Mouse (Mus musculus) kidney, embryonic 15.5 days (tissue): ENCODE measurements around the gene Creb5. TPM values are rescaled to one million over a fixed set of nuclear protein-coding genes. Genes with fewer than 3 reads are reported as not detected.

ENCODE experiments used
- ATAC-seq: fragments of 200-750 bp; cut with Nextera tagmentation; replicated peaks from 2 replicates; pipeline ENCODE4 v1.8.0; 2017; ENCODE audit warnings: moderate TSS enrichment; ENCODE audit not compliant: low FRiP score
- H3K27ac ChIP-seq: fragments of 300-500 bp; sonication (generic); 2 replicates; pipeline ENCODE4 v1.5.1; 2015; ENCODE audit warnings: mild to moderate bottlenecking, inconsistent platforms
- H3K27me3 ChIP-seq: fragments of 300-500 bp; sonication (generic); 2 replicates; pipeline ENCODE4 v1.6.1; 2015; ENCODE audit warnings: inconsistent platforms
- H3K36me3 ChIP-seq: fragments of 300-500 bp; sonication (generic); 2 replicates; pipeline ENCODE4 v1.6.1; 2015; ENCODE audit warnings: inconsistent platforms
- H3K4me1 ChIP-seq: fragments of 300-500 bp; sonication (generic); 2 replicates; pipeline ENCODE4 v1.6.1; 2015; ENCODE audit warnings: inconsistent platforms
- H3K4me2 ChIP-seq: fragments of 300-500 bp; sonication (generic); 2 replicates; pipeline ENCODE4 v1.6.1; 2015; ENCODE audit warnings: moderate library complexity, mild to moderate bottlenecking, inconsistent platforms
- H3K4me3 ChIP-seq: fragments of 300-500 bp; sonication (generic); replicated peaks from 2 replicates; pipeline ENCODE4 v1.5.1; 2015; ENCODE audit warnings: mild to moderate bottlenecking, inconsistent platforms
- H3K9ac ChIP-seq: fragments of 300-500 bp; sonication (generic); 2 replicates; pipeline ENCODE4 v1.6.1; 2015; ENCODE audit warnings: mild to moderate bottlenecking, inconsistent platforms
- H3K9me3 ChIP-seq: fragments of 300-500 bp; sonication (generic); replicated peaks from 2 replicates; pipeline ENCODE4 v1.6.1; 2016; ENCODE audit warnings: inconsistent platforms
- WGBS: fragments of 180-500 bp; shearing (Covaris S2); methylation state at CpG from one replicate; pipeline ENCODE4 v1.1.7; 2015; ENCODE audit warnings: mixed read lengths; 5-methylcytosine and 5-hydroxymethylcytosine counted together
- polyA plus RNA-seq: library from polyadenylated mRNA; unstranded; fragments of >200 nt; fragmentation: Nextera tagmentation; extraction: Ambion mirVana; gene quantifications from 2 replicates; pipeline ENCODE4 v1.2.1, GENCODE M21; 2015

Creb5 gene
- polyA plus RNA-seq, 1 experiment from 2014 or later, result 5.4 TPM

DNA sequence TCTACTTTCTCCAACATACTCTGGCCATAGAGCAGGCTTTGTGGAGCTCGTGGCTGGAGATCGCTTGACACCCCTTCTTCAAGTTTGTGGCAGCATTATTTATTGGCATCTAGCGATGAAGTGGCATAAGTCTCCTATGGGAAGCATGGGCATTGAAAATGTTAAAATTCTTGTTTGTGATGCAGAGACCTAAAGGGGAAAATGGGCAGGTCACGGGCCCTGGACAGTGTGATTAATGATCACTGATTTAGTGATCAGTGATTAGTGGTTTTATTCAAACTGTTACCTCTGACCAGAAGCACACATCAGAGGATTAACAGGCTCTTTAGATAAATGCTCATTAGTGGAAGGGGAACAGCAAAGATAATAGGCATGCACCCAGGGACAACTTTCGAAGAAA is 2.6 kb downstream of the Creb5 start:
- H3K27ac ChIP-seq, result no peak overlapping the region
- no peaks in the 10 kb centered on the region for H3K9me3 ChIP-seq
- WGBS, result 17% methylated on average over 5 of the region's 5 CpGs
- ATAC-seq, result no peak
- H3K4me2 ChIP-seq, result 0 out of 2 replicates have a peak overlapping the region, but pooled peaks have one; percentile 96
- no peaks in the 10 kb centered on the region for H3K36me3 ChIP-seq
- no peak overlapping the region for H3K9ac ChIP-seq
- peaks cover 39% of the 10 kb centered on the region for H3K4me1 ChIP-seq
- H3K27me3 ChIP-seq, result peaks cover 79% of the 10 kb centered on the region
- no peak overlapping the region for H3K4me3 ChIP-seq

GRCm38 (mm10) chr6:53290215-53290990 is 3.3 kb downstream of the Creb5 start:
- H3K27me3 ChIP-seq, result peaks cover 72% of the 10 kb centered on the region
- no peak for ATAC-seq
- WGBS, result 44% methylated on average over 8 of the region's 8 CpGs

DNA sequence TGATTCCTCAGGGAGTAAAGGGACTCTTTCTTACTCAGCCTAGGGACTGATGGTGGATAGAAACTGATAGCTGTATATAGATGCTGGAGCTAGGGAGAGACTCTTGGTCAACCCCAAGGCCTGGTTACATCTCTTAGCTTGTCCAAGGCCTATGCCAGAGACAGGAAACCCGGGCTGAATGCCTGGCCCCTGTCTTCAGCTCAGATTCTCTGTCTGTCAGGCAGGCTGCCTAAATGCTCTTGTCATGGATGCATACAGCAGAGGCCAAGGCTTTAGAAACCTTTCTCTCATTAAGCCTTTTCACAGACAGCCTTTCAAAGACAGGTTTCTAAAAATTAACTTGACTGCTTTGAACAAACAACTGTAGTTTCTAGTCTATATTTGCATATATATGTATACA is 5.9 kb downstream of the Creb5 start:
- Histone ChIP-seq H3K4me1 (peaks cover 26% of the 10 kb centered on the region), H3K27ac (no peak overlapping the region), H3K4me2 (no peak overlapping the region), H3K4me3 (no peak overlapping the region), H3K36me3 (no peaks in the 10 kb centered on the region), H3K9me3 (no peaks in the 10 kb centered on the region), H3K9ac (no peak overlapping the region), H3K27me3 (peaks cover 46% of the 10 kb centered on the region)
- 74% methylated on average over 1 of the region's 1 CpGs for WGBS
- ATAC-seq, result no peak

More at GRCm38 (mm10) chr6:53290215-53290990, 3.3 kb downstream of the Creb5 start:
- H3K4me1 ChIP-seq, result peaks cover 41% of the 10 kb centered on the region
- no peak overlapping the region for H3K9ac ChIP-seq
- no peak overlapping the region for H3K27ac ChIP-seq
- H3K4me2 ChIP-seq, result no peak overlapping the region
- no peak overlapping the region for H3K4me3 ChIP-seq
- H3K36me3 ChIP-seq, result no peaks in the 10 kb centered on the region
- H3K9me3 ChIP-seq, result no peaks in the 10 kb centered on the region

DNA sequence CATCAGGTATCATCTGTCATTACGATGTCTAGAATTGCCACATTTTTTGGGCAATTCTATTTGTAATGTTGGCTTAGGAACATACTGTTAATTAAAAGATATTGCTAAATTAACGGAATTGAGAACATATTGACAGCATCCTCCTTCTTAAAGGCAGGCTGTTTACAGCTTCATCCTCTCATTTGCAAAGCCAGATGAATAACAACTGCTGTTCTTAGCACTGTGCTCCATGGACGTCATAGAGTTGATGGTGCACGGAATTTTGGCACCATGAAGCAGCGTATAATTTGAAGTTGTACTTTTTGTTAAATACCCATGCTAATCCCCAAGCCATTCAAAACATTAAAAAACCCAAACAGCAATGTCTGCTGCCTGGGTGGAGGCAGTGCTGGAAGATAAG is 10.8 kb downstream of the Creb5 start:
- Histone ChIP-seq H3K4me2 (no peak overlapping the region), H3K9ac (no peak overlapping the region), H3K27me3 (peaks cover 2% of the 10 kb centered on the region; the same call in 1 of the 2 replicates), H3K4me1 (peaks cover 8% of the 10 kb centered on the region; the same call in 1 of the 2 replicates), H3K27ac (no peak overlapping the region), H3K4me3 (no peak overlapping the region), H3K9me3 (no peaks in the 10 kb centered on the region), H3K36me3 (no peaks in the 10 kb centered on the region)
- no peak for ATAC-seq
- WGBS, result 75% methylated on average over 5 of the region's 5 CpGs

DNA sequence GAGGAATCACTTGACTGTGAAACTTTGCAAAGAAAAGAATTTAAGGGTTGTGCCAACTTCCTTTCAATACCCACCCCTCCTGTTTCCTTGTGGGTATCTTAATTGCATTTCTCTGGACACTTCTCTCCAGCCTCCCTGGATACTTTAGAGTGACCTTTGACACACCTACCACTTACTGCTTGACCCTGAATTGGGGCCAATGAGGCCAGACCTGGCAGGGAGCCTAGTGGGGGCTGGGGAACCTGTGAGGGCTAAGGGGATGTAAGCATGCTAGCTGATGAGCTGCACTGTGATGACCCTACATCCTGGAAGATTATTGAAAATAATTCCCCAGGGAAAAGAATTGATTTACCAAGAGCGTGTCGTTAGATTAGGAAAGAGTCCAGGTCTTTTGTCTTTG is 17.1 kb downstream of the Creb5 start:
- Histone ChIP-seq H3K4me3 (no peak overlapping the region), H3K36me3 (no peaks in the 10 kb centered on the region), H3K4me1 (peaks cover 9% of the 10 kb centered on the region), H3K27me3 (no peaks in the 10 kb centered on the region), H3K4me2 (no peak overlapping the region), H3K9me3 (no peaks in the 10 kb centered on the region), H3K27ac (no peak overlapping the region), H3K9ac (no peak overlapping the region)
- WGBS, result 75% methylated on average over 2 of the region's 2 CpGs
- ATAC-seq, result no peak

DNA sequence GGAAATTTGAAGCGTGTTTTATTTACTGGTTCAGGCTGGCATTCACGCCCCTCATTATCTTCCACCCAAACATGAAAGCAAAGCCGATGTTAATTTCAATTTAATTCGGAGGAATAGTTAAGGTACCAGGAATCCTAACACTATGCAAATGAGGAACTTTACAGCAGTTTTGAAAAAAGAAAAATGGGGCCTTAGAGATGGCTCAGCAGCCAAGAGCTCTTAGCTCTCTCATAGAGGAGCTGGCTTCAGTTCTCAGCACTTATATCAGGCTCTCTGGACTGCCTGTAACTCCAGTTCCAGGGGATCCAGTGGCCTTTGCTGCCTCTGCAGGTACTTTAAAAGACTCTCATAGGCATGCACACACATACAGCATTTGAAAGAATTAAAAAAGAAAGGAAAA is 19.1 kb downstream of the Creb5 start:
- H3K9me3 ChIP-seq, result no peaks in the 10 kb centered on the region
- H3K36me3 ChIP-seq, result no peaks in the 10 kb centered on the region
- no peak overlapping the region for H3K9ac ChIP-seq
- no peak overlapping the region for H3K27ac ChIP-seq
- H3K4me3 ChIP-seq, result no peak overlapping the region
- H3K27me3 ChIP-seq, result no peaks in the 10 kb centered on the region
- WGBS, result 94% methylated on average over 4 of the region's 4 CpGs
- peaks cover 13% of the 10 kb centered on the region for H3K4me1 ChIP-seq
- no peak for ATAC-seq
- H3K4me2 ChIP-seq, result no peak overlapping the region

GRCm38 (mm10) chr6:53306710-53307109 is 19.6 kb downstream of the Creb5 start:
- ATAC-seq, result no peak
- WGBS, result 90% methylated on average over 5 of the region's 5 CpGs

DNA sequence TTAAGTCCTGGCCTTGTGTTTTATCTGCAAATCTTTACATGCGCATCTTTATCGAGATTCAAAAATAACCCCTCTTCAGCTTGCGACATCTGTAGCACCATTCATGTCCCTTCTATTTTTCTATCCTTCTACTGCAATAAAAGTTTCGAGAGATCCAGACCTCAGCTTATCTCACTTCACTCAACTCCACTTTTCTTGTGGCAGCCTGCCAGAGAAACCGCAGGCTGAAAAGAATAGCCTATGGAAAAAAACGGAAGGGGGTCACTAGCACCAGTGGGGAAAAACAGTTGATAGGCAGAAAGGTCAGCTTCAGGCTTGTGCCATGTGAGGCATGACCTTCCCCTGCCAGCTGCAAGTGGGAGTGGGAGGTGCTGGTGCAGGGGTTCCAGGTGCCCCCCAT is 21.6 kb downstream of the Creb5 start:
- no peak overlapping the region for H3K4me3 ChIP-seq
- H3K4me1 ChIP-seq, result peaks cover 13% of the 10 kb centered on the region
- ATAC-seq, result no peak
- 29% methylated on average over 6 of the region's 6 CpGs for WGBS
- no peaks in the 10 kb centered on the region for H3K36me3 ChIP-seq
- H3K9ac ChIP-seq, result no peak overlapping the region
- H3K27me3 ChIP-seq, result no peaks in the 10 kb centered on the region
- H3K4me2 ChIP-seq, result no peak overlapping the region
- H3K27ac ChIP-seq, result no peak overlapping the region
- H3K9me3 ChIP-seq, result no peaks in the 10 kb centered on the region

More at GRCm38 (mm10) chr6:53306710-53307109, 19.6 kb downstream of the Creb5 start:
- Histone ChIP-seq H3K27me3 (no peaks in the 10 kb centered on the region), H3K36me3 (no peaks in the 10 kb centered on the region), H3K9ac (no peak overlapping the region), H3K9me3 (no peaks in the 10 kb centered on the region), H3K27ac (no peak overlapping the region), H3K4me3 (no peak overlapping the region), H3K4me2 (no peak overlapping the region), H3K4me1 (peaks cover 13% of the 10 kb centered on the region)

DNA sequence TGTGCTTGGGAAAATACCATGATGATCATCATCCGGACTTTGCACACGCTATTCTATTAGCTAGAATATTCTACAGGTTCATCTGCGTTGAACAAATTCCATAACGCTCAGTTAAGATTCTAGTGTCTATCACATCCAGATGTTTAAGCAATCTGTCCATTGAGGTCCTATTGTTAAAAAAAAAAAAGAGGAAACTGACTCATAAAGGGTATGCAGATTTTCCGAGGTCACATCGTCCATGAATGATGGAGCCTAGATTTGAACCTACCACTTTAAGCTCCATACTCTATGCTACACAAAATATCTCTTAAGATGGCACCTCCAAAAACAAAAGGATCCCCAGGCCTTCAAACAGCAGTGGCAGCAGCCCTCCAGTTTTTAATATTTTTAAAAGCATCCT is 26.5 kb downstream of the Creb5 start:
- ATAC-seq, result no peak
- Histone ChIP-seq H3K4me3 (no peak overlapping the region), H3K4me1 (peaks cover 11% of the 10 kb centered on the region), H3K36me3 (no peaks in the 10 kb centered on the region), H3K27me3 (no peaks in the 10 kb centered on the region), H3K9ac (no peak overlapping the region), H3K27ac (no peak overlapping the region), H3K9me3 (no peaks in the 10 kb centered on the region), H3K4me2 (no peak overlapping the region)
- WGBS, result 84% methylated on average over 6 of the region's 6 CpGs

DNA sequence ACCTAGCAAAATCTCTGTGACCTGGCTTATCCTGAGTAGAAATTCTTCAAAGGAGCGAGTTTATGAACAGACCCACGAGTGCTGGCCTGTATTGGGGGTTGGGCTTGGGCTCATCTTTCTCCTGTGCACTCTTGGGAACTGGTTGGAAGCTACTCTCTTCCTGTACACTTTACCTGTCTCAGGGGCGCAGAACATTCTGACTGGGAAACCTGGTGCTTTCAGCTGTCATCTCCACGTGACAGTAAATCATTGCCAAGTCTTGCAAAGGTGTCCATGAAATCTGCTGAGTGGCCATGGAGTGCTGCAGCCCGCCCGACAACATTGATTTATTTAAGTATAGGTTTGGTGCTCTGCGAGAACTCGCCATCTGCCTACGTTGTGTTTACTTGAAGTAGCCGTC is 27.1 kb downstream of the Creb5 start:
- Histone ChIP-seq H3K27me3 (no peaks in the 10 kb centered on the region), H3K9me3 (no peaks in the 10 kb centered on the region), H3K4me3 (no peak overlapping the region), H3K9ac (no peak overlapping the region), H3K4me1 (peaks cover 7% of the 10 kb centered on the region), H3K27ac (no peak overlapping the region), H3K36me3 (no peaks in the 10 kb centered on the region), H3K4me2 (no peak overlapping the region)
- ATAC-seq, result no peak
- WGBS, result 62% methylated on average over 10 of the region's 10 CpGs

DNA sequence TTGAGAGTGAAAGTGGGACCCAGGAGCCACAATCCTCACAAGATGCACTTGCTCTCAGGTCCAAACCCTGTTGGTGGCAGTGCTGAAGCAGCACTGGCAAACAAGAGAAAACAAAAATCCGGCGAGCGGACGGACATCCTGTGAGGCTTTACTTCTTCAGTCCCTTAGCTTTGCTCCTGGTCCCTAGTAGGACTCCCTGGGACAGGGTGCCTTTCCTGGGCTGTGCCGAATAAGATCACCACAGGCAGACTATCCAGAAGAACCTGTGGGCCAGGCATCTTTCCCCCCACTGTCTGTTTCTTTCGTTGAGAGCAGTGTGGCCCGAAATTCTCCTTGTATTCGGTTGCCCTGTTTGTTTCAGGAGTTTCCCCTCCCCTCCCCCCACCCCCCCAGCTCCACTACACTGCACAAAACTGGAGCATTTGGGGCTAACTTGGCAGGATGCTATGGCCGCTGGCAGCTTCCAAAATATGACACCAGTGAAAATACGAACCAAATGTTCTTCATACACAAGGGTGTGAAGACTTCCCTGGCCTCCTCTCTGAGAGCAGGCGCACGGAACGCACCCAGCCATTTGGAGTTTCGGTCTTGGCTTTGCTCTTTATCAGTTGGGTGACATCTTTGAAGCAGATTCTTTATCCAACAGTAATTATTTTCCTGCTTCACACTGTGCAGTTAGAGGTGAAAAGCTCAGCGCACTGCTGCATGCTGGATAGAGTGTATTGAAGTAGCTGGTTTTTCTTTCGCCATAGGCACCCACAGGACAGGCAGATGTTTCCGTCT is 32.7 kb downstream of the Creb5 start:
- Histone ChIP-seq H3K4me2 (no peak overlapping the region), H3K27me3 (no peaks in the 10 kb centered on the region), H3K36me3 (no peaks in the 10 kb centered on the region), H3K4me1 (0 out of 2 replicates have a peak, but pooled peaks cover 2% of the 10 kb centered on the region), H3K9ac (no peak overlapping the region), H3K27ac (no peak overlapping the region), H3K4me3 (no peak overlapping the region), H3K9me3 (no peaks in the 10 kb centered on the region)
- ATAC-seq, result no peak
- WGBS, result 72% methylated on average over 17 of the region's 17 CpGs

- 10% methylated on average over 9 of the region's 9 CpGs for WGBS
- H3K4me1 ChIP-seq, result peaks cover 6% of the 10 kb centered on the region
- no peak overlapping the region for H3K4me3 ChIP-seq
- ATAC-seq, result peak; percentile 70
- H3K27me3 ChIP-seq, result 0 out of 2 replicates have a peak, but pooled peaks cover 2% of the 10 kb centered on the region
- no peaks in the 10 kb centered on the region for H3K36me3 ChIP-seq
- H3K27ac ChIP-seq, result no peak overlapping the region
- no peak overlapping the region for H3K9ac ChIP-seq
- H3K9me3 ChIP-seq, result no peaks in the 10 kb centered on the region
- 0 out of 2 replicates have a peak overlapping the region, but pooled peaks have one; percentile 8 for H3K4me2 ChIP-seq
Measured at GRCm38 (mm10) chr6:53337398-53337797, 50.3 kb downstream of the Creb5 start.
